14 mouse cellular contexts compared by ENCODE assay signal in the genomic region with DNA sequence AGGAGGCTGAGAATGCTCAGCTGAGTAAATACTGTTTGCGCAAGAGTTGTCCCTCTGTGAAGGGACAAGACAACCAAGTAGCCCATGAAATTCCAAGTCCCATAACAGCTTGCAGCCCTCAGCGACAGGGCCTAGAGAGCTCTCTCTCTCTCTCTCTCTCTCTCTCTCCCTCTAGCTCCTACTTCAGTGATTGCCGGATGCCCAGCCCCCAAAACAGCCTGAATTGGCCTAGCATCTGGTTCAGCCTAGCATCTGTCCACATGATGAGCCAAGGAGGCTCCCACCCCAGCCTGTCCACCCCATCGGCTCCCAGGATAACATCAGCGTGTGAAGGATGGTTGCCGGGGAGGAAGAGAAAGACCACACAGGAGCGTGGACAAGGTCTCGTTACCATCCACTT.
A peak's percentile ranks its signal among the peaks of the same experiment; 100 is the strongest.
DNase-seq lines count a peak whose midpoint lies in the region; ATAC-seq lines count a peak whose summit lies in the region.
"Had no signal": no experiment of that assay in that cellular context is flagged by ENCODE, and none has a peak within 500 bp of the region (broad histone marks: within the 10 kb centered on the region; RNA-seq: fewer than 3 reads in every experiment).

No protein-coding gene starts in this region.

- no peak for ATAC-seq in hindbrain, embryonic 11.5 days (ENCODE audit: low FRiP score)
- ATAC-seq in embryonic facial prominence, embryonic 14.5 days (ENCODE audit: low read depth): no peak
- ATAC-seq: CD4-positive, CD25-positive, alpha-beta regulatory T cell, adult 4 months; intestine, embryonic 16.5 days had no signal

- H3K4me1 ChIP-seq in hindbrain, embryonic 10.5 days (replicated peaks): peaks cover 24% of the 10 kb centered on the region
- H3K4me1 ChIP-seq in hindbrain, embryonic 11.5 days (replicated peaks; ENCODE audit: control insufficient read depth, insufficient read depth, low read length): no peaks in the 10 kb centered on the region; the same call in 1 of the 2 replicates
- H3K4me1 ChIP-seq in embryonic facial prominence, embryonic 14.5 days (ENCODE audit: control insufficient read depth, insufficient read depth, low read length): no peaks in the 10 kb centered on the region
- H3K4me1 ChIP-seq: liver, embryonic 15.5 days had no signal

- H3K9ac ChIP-seq in hindbrain, embryonic 11.5 days (ENCODE audit: low read depth, low read length): no peak overlapping the region
- no peak overlapping the region for H3K9ac ChIP-seq in embryonic facial prominence, embryonic 14.5 days (ENCODE audit: low read depth, low read length)
- H3K9ac ChIP-seq: embryonic facial prominence, embryonic 15.5 days; liver, embryonic 15.5 days had no signal

- H3K4me3 ChIP-seq in hindbrain, embryonic 10.5 days: no peak overlapping the region
- no peak overlapping the region for H3K4me3 ChIP-seq in hindbrain, embryonic 11.5 days (ENCODE audit: low read depth, low read length)
- H3K4me3 ChIP-seq in embryonic facial prominence, embryonic 14.5 days (ENCODE audit: low read depth, low read length): no peak overlapping the region
- H3K4me3 ChIP-seq: embryonic facial prominence, embryonic 15.5 days; left cerebral cortex, adult 2 months; liver, embryonic 15.5 days had no signal

- H3K9me3 ChIP-seq in hindbrain, embryonic 10.5 days: no peaks in the 10 kb centered on the region
- no peaks in the 10 kb centered on the region for H3K9me3 ChIP-seq in hindbrain, embryonic 11.5 days (ENCODE audit: control insufficient read depth, low read length)
- peaks cover 3% of the 10 kb centered on the region; the same call in 1 of the 2 replicates for H3K9me3 ChIP-seq in embryonic facial prominence, embryonic 14.5 days (ENCODE audit: control insufficient read depth, low read length)
- H3K9me3 ChIP-seq: embryonic facial prominence, embryonic 15.5 days; liver, embryonic 15.5 days had no signal

- WGBS in hindbrain, embryonic 10.5 days: 51% methylated on average over 8 of the region's 8 CpGs
- WGBS in hindbrain, embryonic 11.5 days: 43% methylated on average over 8 of the region's 8 CpGs
- 56% methylated on average over 8 of the region's 8 CpGs for WGBS in embryonic facial prominence, embryonic 14.5 days

- peak overlapping the region; percentile 60 for H3K27ac ChIP-seq in hindbrain, embryonic 10.5 days
- no peak overlapping the region for H3K27ac ChIP-seq in hindbrain, embryonic 11.5 days (ENCODE audit: low read depth, low read length)
- H3K27ac ChIP-seq in embryonic facial prominence, embryonic 14.5 days (replicated peaks; ENCODE audit: low read depth, low read length): no peak overlapping the region
- H3K27ac ChIP-seq: embryonic facial prominence, embryonic 15.5 days; left cerebral cortex, adult 2 months; liver, embryonic 15.5 days had no signal

- H3K36me3 ChIP-seq in hindbrain, embryonic 10.5 days: peaks cover 17% of the 10 kb centered on the region; the same call in 1 of the 2 replicates
- no peaks in the 10 kb centered on the region for H3K36me3 ChIP-seq in hindbrain, embryonic 11.5 days (ENCODE audit: control insufficient read depth, insufficient read depth, low read length)
- no peaks in the 10 kb centered on the region for H3K36me3 ChIP-seq in embryonic facial prominence, embryonic 14.5 days (ENCODE audit: control insufficient read depth, insufficient read depth, low read length)
- H3K36me3 ChIP-seq: embryonic facial prominence, embryonic 15.5 days; liver, embryonic 15.5 days had no signal

- DNase-seq in hindbrain, embryonic 10.5 days (ENCODE audit: low spot score): no peak
- no peak for DNase-seq in hindbrain, embryonic 11.5 days (ENCODE audit: low spot score)
- DNase-seq in embryo, embryonic 10 days (ENCODE audit: low spot score): peak; percentile 39
- peak; percentile 16 for DNase-seq in embryonic facial prominence, embryonic 14.5 days (ENCODE audit: low spot score)
- peak; percentile 18 for DNase-seq in lung, postnatal 25 days (ENCODE audit: low spot score)
- no peak for DNase-seq in thymus, postnatal 4 days
- no peak for DNase-seq in layer of hippocampus, adult 8-10 months (ENCODE audit: low spot score in 2 of 2)
- DNase-seq in layer of hippocampus, adult 11-12 months (ENCODE audit: low spot score): no peak
- DNase-seq: adrenal gland, adult 2 months had no signal

- no peak overlapping the region for H3K4me2 ChIP-seq in hindbrain, embryonic 11.5 days (replicated peaks; ENCODE audit: low read depth, low read length)
- H3K4me2 ChIP-seq in embryonic facial prominence, embryonic 14.5 days (ENCODE audit: low read depth, low read length): no peak overlapping the region
- H3K4me2 ChIP-seq: embryonic facial prominence, embryonic 15.5 days; liver, embryonic 15.5 days had no signal

- no peaks in the 10 kb centered on the region for H3K27me3 ChIP-seq in hindbrain, embryonic 10.5 days (ENCODE audit: insufficient read depth, poor library complexity, severe bottlenecking)
- no peaks in the 10 kb centered on the region for H3K27me3 ChIP-seq in hindbrain, embryonic 11.5 days (ENCODE audit: control insufficient read depth, insufficient read depth, low read length)
- H3K27me3 ChIP-seq in embryonic facial prominence, embryonic 14.5 days (replicated peaks; ENCODE audit: control insufficient read depth, insufficient read depth, low read length): no peaks in the 10 kb centered on the region
- H3K27me3 ChIP-seq: embryonic facial prominence, embryonic 15.5 days; liver, embryonic 15.5 days had no signal

Comparison
In these comparisons a context has a peak if more than half of its experiments do, and no peak if none do; other contexts are left out.
1. DNase-seq: peak in embryo, embryonic 10 days (single experiment), embryonic facial prominence, embryonic 14.5 days (single experiment) and lung, postnatal 25 days (single experiment); none in hindbrain, embryonic 10.5 days (single experiment), hindbrain, embryonic 11.5 days (single experiment), thymus, postnatal 4 days (single experiment), layer of hippocampus, adult 8-10 months (0 of 2) and layer of hippocampus, adult 11-12 months (single experiment).